Mouse (Mus musculus): Measurements from ENCODE around the gene Gm21773.
"Not testable (repeated sequence)": the region's sequence is repeated elsewhere in the genome, so short reads cannot be mapped to it uniquely, and the experiment has no call there.

GRCm38 (mm10) chrY:25309260-25309659 lies at the start of gene Gm21773:
- TF ChIP-seq CTCF (IDR thresholded peaks at IDR 0.05; ENCODE audit: extremely low read depth, insufficient read length, insufficient replicate concordance, low read depth, low read length); POLR2A (IDR thresholded peaks at IDR 0.05; ENCODE audit: low read depth, low read length): not testable (repeated sequence)

Measured in small intestine, adult 2 months (tissue).